Mouse (Mus musculus) stomach, embryonic 16.5 days (tissue): ENCODE measurements around the gene Cfdp1. TPM values are rescaled to one million over a fixed set of nuclear protein-coding genes. Genes with fewer than 3 reads are reported as not detected.

Experiments used
- ATAC-seq: fragments of 200-750 bp; cut with Nextera tagmentation; 2 replicates; pipeline ENCODE4 v1.8.0; 2017; ENCODE audit warnings: moderate number of reproducible peaks, moderate TSS enrichment; ENCODE audit not compliant: insufficient read depth, low FRiP score
- H3K27ac ChIP-seq: fragments of 300-500 bp; sonication (generic); 2 replicates; pipeline ENCODE4 v1.5.1; 2014; ENCODE audit warnings: low read length
- H3K27me3 ChIP-seq: fragments of 300-500 bp; sonication (generic); 2 replicates; pipeline ENCODE4 v1.6.1; 2014; ENCODE audit warnings: low read length, control low read depth, mixed read lengths; ENCODE audit not compliant: control insufficient read depth, insufficient read depth
- H3K36me3 ChIP-seq: fragments of 300-500 bp; sonication (generic); 2 replicates; pipeline ENCODE4 v1.6.1; 2014; ENCODE audit warnings: low read length; ENCODE audit not compliant: control insufficient read depth, insufficient read depth
- H3K4me1 ChIP-seq: fragments of 300-500 bp; sonication (generic); 2 replicates; pipeline ENCODE4 v1.6.1; 2014; ENCODE audit warnings: low read length, control low read depth, mixed read lengths; ENCODE audit not compliant: control insufficient read depth, insufficient read depth
- H3K4me2 ChIP-seq: fragments of 300-500 bp; sonication (generic); 2 replicates; pipeline ENCODE4 v1.6.1; 2014; ENCODE audit warnings: low read depth, low read length, mixed read lengths
- H3K4me3 ChIP-seq: fragments of 300-500 bp; sonication (generic); replicated peaks from 2 replicates; pipeline ENCODE4 v1.5.1; 2014; ENCODE audit warnings: mild to moderate bottlenecking, low read length
- H3K9ac ChIP-seq: fragments of 300-500 bp; sonication (generic); 2 replicates; pipeline ENCODE4 v1.6.1; 2014; ENCODE audit warnings: low read length
- H3K9me3 ChIP-seq: fragments of 300-500 bp; sonication (generic); replicated peaks from 2 replicates; pipeline ENCODE4 v1.6.1; 2016; ENCODE audit warnings: low read length, control low read depth; ENCODE audit not compliant: control insufficient read depth
- WGBS: fragments of 180-500 bp; shearing (Covaris S2); extraction: QIAGEN DNeasy Blood & Tissue Kit; methylation state at CpG from one replicate; pipeline ENCODE4 v1.1.7; 2014; 5-methylcytosine and 5-hydroxymethylcytosine counted together
- polyA plus RNA-seq: library from polyadenylated mRNA; unstranded; fragments of >200 nt; fragmentation: Nextera tagmentation; extraction: Ambion mirVana; gene quantifications from 2 replicates; pipeline ENCODE4 v1.2.1, GENCODE M21; 2015

Cfdp1 gene
- polyA plus RNA-seq, 1 experiment from 2014 or later, result 197 TPM

DNA sequence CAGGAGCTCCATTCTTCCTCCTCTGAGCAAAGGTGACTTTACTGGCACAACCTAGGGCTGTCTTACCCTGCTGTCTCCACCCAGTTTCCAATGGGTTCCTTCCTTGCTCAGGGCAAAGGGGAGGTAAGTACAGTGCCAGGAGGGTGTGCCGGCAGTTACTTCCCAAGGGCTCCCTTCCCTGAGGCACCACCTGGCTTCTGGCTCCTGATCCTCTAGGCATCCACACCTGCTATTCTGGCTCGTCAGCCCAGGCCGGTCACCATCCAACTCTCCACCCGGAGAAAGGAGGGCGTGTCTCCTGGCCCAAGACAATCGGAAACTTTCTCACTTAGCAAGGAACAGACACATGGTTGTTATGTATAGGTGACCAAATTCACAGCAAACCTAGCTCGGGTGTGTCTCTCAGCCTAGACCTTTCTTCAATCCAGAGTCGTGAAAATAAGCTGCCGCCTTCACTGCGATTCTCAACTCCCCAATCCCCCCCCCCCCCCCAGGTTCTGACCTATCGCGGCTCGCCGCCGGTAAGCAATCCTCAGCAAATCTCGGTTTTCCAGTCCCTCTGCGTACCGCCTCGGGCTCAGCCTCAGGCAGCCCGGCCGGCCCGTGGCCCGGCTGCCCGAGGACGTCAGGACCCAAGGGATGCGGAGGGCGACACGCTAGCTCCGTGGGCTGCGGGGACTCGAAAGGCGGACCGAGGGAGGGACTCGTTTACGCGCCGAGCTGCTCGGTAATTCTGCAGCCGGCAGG lies 122.7 kb downstream of the Cfdp1 start:
- Histone ChIP-seq H3K27me3 (no peaks in the 10 kb centered on the region), H3K4me2 (peak overlapping the region; percentile 87), H3K9me3 (no peaks in the 10 kb centered on the region), H3K27ac (peak overlapping the region; percentile 94), H3K4me3 (peak overlapping the region; percentile 81), H3K4me1 (peaks cover 83% of the 10 kb centered on the region), H3K9ac (peak overlapping the region; percentile 93), H3K36me3 (no peaks in the 10 kb centered on the region)
- under 1% methylated on average over 38 of the region's 39 CpGs for WGBS
- peak; percentile 44 for ATAC-seq

DNA sequence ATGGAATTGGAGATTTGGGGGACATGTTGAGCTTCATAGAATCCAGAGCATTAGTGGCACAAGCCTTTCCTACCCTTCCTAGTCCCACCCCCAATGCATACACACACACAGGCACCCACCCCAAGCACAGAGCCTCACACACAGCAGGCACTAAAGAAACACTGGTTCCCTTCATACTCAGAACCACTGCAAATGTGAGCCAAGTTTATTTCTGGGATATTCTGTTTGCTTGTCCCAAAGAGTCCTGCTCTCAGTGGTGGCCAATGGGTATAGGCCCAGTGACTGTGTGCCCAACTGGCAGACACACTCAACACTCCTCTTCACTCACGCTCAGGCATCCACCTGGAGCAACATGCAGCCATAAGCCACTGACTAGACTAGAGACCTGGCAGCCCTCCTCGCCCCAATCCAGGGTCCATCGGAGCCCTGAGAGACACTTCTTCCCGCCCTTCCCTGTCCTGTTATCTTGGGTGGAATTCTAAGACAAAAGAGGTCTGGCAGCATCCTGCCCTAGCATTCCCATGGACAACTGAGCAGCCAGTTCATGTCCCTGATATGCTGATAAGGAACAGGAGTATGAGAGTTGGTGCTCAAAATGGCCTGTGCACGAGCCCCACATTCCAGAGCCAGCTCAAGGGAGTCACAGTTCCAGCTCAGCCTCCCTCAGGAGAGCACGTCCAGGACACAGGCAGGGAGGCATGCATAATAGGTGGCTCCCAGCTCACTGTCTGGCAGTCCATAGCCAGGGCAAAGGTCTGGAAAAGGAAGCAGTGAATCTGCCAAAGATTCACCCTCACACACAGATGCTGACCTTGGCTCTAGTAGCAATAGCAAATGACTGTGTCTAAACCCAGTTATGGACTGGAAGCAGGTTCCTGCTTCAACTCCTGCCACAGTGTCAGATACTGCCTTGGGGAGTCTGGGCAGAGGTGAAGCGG lies 124.6 kb downstream of the Cfdp1 start:
- no peaks in the 10 kb centered on the region for H3K9me3 ChIP-seq

DNA sequence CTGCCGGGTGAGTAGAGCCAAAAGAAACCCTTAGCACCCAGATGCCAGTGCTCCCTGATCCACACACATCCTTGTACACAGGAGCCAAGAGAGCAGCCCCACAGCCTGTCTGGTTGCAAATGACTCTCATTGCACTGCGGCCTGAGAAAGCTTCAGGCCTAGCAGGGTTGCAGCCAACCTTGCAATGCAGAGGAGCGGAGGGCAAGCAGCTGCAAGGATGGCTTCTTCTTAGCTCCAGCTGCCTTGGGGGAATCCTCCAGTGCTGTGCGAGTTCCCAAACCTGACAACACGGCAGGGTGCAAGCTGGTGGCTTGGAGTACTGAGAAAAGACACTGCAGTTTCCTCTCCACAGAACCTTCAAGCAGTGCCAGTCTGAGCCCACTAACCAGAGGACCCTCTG lies 125.6 kb downstream of the Cfdp1 start:
- Histone ChIP-seq H3K9me3 (no peaks in the 10 kb centered on the region), H3K4me3 (no peak overlapping the region), H3K9ac (peak overlapping the region; percentile 29; the same call in 1 of the 2 replicates), H3K4me2 (no peak overlapping the region), H3K36me3 (no peaks in the 10 kb centered on the region), H3K27me3 (no peaks in the 10 kb centered on the region), H3K4me1 (peaks cover 73% of the 10 kb centered on the region), H3K27ac (no peak overlapping the region)
- 80% methylated on average over 5 of the region's 5 CpGs for WGBS
- ATAC-seq, result no peak

More for the DNA sequence above, 124.6 kb downstream of the Cfdp1 start:
- Histone ChIP-seq H3K9ac (peak overlapping the region; percentile 32; the same call in 1 of the 2 replicates), H3K27me3 (no peaks in the 10 kb centered on the region), H3K27ac (no peak overlapping the region; the same call in 1 of the 2 replicates), H3K36me3 (no peaks in the 10 kb centered on the region), H3K4me3 (no peak overlapping the region), H3K4me1 (peaks cover 77% of the 10 kb centered on the region), H3K4me2 (peak overlapping the region; percentile 87)
- 63% methylated on average over 7 of the region's 7 CpGs for WGBS
- no peak for ATAC-seq

DNA sequence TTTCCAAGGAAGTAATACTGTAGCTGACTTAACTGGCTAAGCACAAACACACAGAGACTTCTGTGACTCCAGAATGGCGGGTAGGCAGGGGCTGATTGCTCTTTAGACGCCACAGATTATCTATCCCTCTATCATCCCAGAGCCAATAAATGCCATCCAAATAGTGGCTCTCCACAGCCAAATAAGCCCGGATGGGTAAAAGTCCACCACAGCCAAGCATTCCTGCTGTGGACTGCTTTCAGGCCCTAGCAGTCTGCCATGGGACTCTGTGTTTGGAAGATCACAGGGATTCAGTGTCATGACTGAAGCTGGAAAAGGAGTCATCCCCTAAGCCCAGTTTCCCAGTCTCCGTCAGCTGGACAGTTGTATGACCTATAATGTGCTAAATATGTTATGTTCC lies 126.5 kb downstream of the Cfdp1 start:
- ATAC-seq, result no peak
- Histone ChIP-seq H3K4me1 (peaks cover 63% of the 10 kb centered on the region), H3K27me3 (no peaks in the 10 kb centered on the region), H3K9ac (no peak overlapping the region), H3K9me3 (no peaks in the 10 kb centered on the region), H3K4me2 (no peak overlapping the region), H3K4me3 (no peak overlapping the region), H3K27ac (no peak overlapping the region), H3K36me3 (no peaks in the 10 kb centered on the region)
- WGBS, result 65% methylated on average over 4 of the region's 4 CpGs

DNA sequence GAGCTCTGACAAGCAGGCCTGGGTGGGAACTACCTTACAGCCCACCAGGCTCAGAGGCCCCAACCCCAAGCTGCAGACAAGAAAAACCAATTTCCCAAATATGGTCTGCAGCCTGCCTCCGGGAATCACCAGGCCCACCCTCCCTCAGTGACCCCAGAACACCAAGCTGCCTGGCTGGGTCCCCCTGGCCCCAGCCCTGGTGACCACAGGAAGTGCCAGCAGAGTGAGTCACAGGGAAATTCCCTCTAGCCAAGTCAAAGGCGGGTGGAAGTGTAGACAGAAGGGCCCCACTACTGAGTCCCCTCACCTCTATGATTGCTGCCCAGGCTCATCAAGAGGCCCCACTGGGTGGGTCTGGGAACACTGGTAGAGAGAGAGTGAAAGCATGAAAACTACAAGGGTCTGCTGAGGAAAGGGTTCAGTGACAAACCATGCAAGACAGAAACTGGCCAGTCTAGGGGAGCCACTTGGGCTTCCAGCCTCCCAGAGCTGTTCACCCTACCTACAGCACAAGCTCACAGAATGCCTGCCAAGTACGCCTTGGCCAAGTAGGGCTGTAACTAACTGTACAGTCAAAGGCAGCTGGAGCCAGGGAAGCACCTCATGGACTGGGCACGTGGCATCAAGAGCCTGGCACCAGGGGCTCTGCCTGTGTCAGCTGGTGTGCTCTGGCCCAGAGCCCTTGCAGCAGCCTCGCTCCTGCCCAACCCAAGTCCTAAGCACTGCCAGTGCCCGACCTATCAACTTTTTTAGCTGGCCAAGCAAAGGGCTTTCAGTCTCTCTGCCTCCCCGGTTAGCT lies 127.8 kb downstream of the Cfdp1 start:
- WGBS, result 40% methylated on average over 7 of the region's 7 CpGs
- H3K27ac ChIP-seq, result peak overlapping the region; percentile 85
- H3K4me3 ChIP-seq, result no peak overlapping the region
- peak overlapping the region; percentile 33 for H3K4me2 ChIP-seq
- H3K4me1 ChIP-seq, result peaks cover 60% of the 10 kb centered on the region
- peak overlapping the region; percentile 46 for H3K9ac ChIP-seq
- no peaks in the 10 kb centered on the region for H3K36me3 ChIP-seq
- peak; percentile 66 for ATAC-seq
- H3K27me3 ChIP-seq, result no peaks in the 10 kb centered on the region
- no peaks in the 10 kb centered on the region for H3K9me3 ChIP-seq

DNA sequence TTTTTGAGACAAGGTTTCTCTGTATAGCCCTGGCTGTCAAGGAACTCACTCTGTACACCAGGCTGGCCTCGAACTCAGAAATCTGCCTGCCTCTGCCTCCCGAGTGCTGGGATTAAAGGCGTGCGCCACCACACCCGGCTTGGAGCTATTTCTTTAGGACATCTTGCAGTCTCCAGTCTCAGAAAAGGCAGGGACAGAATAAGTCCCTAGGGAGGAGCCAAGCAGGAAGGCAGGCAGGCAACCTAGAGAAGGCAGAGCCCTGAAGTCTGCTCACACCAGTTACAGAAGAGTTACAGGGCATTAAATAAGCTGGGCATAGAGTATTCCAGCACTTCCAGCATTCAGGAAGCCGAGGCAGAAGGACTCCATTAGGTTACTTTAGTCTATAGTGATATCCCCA lies 128.8 kb downstream of the Cfdp1 start:
- Histone ChIP-seq H3K4me3 (no peak overlapping the region), H3K9ac (no peak overlapping the region), H3K36me3 (peaks cover 6% of the 10 kb centered on the region; the same call in 1 of the 2 replicates), H3K9me3 (no peaks in the 10 kb centered on the region), H3K4me1 (peaks cover 51% of the 10 kb centered on the region), H3K4me2 (no peak overlapping the region), H3K27ac (no peak overlapping the region), H3K27me3 (no peaks in the 10 kb centered on the region)
- ATAC-seq, result no peak
- WGBS, result 83% methylated on average over 6 of the region's 6 CpGs

DNA sequence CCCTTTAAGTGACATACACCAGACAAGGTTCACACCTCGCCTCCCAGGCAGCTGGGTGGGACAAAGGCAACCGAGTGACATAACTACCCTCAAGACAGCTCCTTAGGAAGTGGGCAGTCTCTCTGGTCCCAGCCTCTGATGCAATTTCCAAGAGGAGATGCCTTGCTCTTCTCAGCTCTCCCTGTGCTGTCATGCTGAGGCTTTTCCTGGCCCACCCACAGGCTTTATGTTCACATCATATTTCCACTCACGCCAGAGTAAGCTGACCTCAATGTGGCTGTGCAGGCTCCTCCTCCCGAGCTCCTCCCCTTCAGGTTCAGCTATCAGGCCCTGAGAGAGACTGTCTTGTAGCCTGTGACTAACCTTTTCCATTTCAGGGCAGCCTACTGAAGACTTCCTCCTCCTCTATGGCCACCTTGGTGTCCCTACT lies 134.0 kb downstream of the Cfdp1 start:
- no peaks in the 10 kb centered on the region for H3K27me3 ChIP-seq
- H3K27ac ChIP-seq, result peak overlapping the region; percentile 14; the same call in 1 of the 2 replicates
- no peaks in the 10 kb centered on the region for H3K9me3 ChIP-seq
- ATAC-seq, result no peak
- peaks cover 7% of the 10 kb centered on the region for H3K36me3 ChIP-seq
- H3K4me1 ChIP-seq, result peaks cover 40% of the 10 kb centered on the region
- H3K9ac ChIP-seq, result no peak overlapping the region
- H3K4me3 ChIP-seq, result no peak overlapping the region
- WGBS, result 49% methylated on average over 4 of the region's 4 CpGs
- H3K4me2 ChIP-seq, result no peak overlapping the region

DNA sequence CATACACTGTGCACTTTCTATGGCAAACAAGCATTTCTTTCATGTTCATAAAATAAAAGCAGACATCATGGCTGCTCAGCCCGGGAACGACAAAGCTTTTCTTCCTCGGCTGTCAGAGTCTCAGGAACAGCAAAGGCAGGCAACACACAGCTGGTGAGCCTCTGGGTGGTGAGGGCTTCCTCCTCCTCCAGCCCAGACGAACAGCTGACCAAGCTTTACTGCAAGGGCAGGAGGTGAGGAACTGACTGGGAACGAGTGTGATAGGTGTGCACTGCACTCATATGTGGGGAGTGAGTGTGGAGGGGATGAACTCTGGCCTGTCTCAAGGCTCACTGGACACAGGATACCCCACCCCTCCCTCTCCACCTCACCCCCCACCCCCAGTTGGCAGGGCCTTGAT lies 135.2 kb downstream of the Cfdp1 start:
- H3K27ac ChIP-seq, result peak overlapping the region; percentile 97
- peaks cover 10% of the 10 kb centered on the region for H3K36me3 ChIP-seq
- no peak overlapping the region for H3K4me3 ChIP-seq
- no peaks in the 10 kb centered on the region for H3K9me3 ChIP-seq
- no peaks in the 10 kb centered on the region for H3K27me3 ChIP-seq
- H3K4me1 ChIP-seq, result peaks cover 34% of the 10 kb centered on the region
- H3K4me2 ChIP-seq, result no peak overlapping the region
- no peak for ATAC-seq
- WGBS, result 31% methylated on average over 5 of the region's 5 CpGs
- no peak overlapping the region for H3K9ac ChIP-seq
